Mouse (Mus musculus) hindbrain, embryonic 14.5 days (tissue): ENCODE results near the gene Prkn. TPM values are rescaled to one million over a fixed set of nuclear protein-coding genes. Genes with fewer than 3 reads are reported as not detected.

Source experiments
- ATAC-seq: fragments of 200-750 bp; cut with Nextera tagmentation; 2 replicates; pipeline ENCODE4 v1.8.0; 2017; ENCODE audit warnings: moderate number of reproducible peaks, mild to moderate bottlenecking, moderate TSS enrichment, moderate library complexity; ENCODE audit not compliant: low FRiP score
- DNase-seq: peaks from one replicate; pipeline ENCODE4 v3.0.0-alpha.2; 2015; ENCODE audit warnings: low spot score
- H3K27ac ChIP-seq: fragments of 300-500 bp; sonication (generic); 2 replicates; pipeline ENCODE4 v1.5.1; 2014; ENCODE audit warnings: mild to moderate bottlenecking, moderate library complexity
- H3K27me3 ChIP-seq: fragments of 300-500 bp; sonication (generic); 2 replicates; pipeline ENCODE4 v1.6.1; 2014; ENCODE audit warnings: mild to moderate bottlenecking, low read length, mixed read lengths; ENCODE audit not compliant: control insufficient read depth, insufficient read depth
- H3K36me3 ChIP-seq: fragments of 300-500 bp; sonication (generic); replicated peaks from 2 replicates; pipeline ENCODE4 v1.6.1; 2014; ENCODE audit not compliant: control insufficient read depth, insufficient read depth
- H3K4me1 ChIP-seq: fragments of 300-500 bp; sonication (generic); replicated peaks from 2 replicates; pipeline ENCODE4 v1.6.1; 2014; ENCODE audit warnings: antibody characterized with exemption, low read length, mixed read lengths; ENCODE audit not compliant: control insufficient read depth, insufficient read depth
- H3K4me2 ChIP-seq: fragments of 300-500 bp; sonication (generic); replicated peaks from 2 replicates; pipeline ENCODE4 v1.6.1; 2014; ENCODE audit warnings: mild to moderate bottlenecking, moderate library complexity
- H3K4me3 ChIP-seq: fragments of 300-500 bp; sonication (generic); replicated peaks from 2 replicates; pipeline ENCODE4 v1.5.1; 2014; ENCODE audit warnings: mild to moderate bottlenecking, low read length
- H3K9ac ChIP-seq: fragments of 300-500 bp; sonication (generic); 2 replicates; pipeline ENCODE4 v1.6.1; 2014
- H3K9me3 ChIP-seq: fragments of 300-500 bp; sonication (generic); 2 replicates; pipeline ENCODE4 v1.6.1; 2016; ENCODE audit warnings: low read length; ENCODE audit not compliant: control insufficient read depth
- WGBS: fragments of 180-500 bp; shearing (Covaris S2); extraction: QIAGEN DNeasy Blood & Tissue Kit; methylation state at CpG from one replicate; pipeline ENCODE4 v1.1.7; 2014; 5-methylcytosine and 5-hydroxymethylcytosine counted together
- polyA plus RNA-seq: library from polyadenylated mRNA; unstranded; fragments of >200 nt; fragmentation: Nextera tagmentation; extraction: Ambion mirVana; gene quantifications from 2 replicates; pipeline ENCODE4 v1.2.1, GENCODE M21; 2014

Prkn gene
- polyA plus RNA-seq, 1 experiment from 2014 or later: 4.4 TPM

- no peak for ATAC-seq
- Histone ChIP-seq H3K4me2 (no peak overlapping the region), H3K9me3 (no peaks in the 10 kb centered on the region), H3K4me1 (no peaks in the 10 kb centered on the region), H3K27ac (no peak overlapping the region), H3K4me3 (no peak overlapping the region), H3K27me3 (no peaks in the 10 kb centered on the region), H3K9ac (no peak overlapping the region), H3K36me3 (no peaks in the 10 kb centered on the region)
- DNase-seq: no peak
- 82% methylated on average over 3 of the region's 3 CpGs for WGBS
These were observed 1210.8 kb downstream of the Prkn start for GRCm38 (mm10) chr17:12051031-12051430.

- Histone ChIP-seq H3K4me1 (no peaks in the 10 kb centered on the region), H3K36me3 (no peaks in the 10 kb centered on the region), H3K4me2 (no peak overlapping the region), H3K27me3 (no peaks in the 10 kb centered on the region), H3K27ac (no peak overlapping the region), H3K9me3 (no peaks in the 10 kb centered on the region), H3K4me3 (no peak overlapping the region), H3K9ac (no peak overlapping the region)
- ATAC-seq: no peak
- DNase-seq: no peak
- WGBS: 91% methylated on average over 12 of the region's 12 CpGs
These were observed 1212.5 kb downstream of the Prkn start for GRCm38 (mm10) chr17:12052651-12053050.

GRCm38 (mm10) chr17:12059041-12059440, 1218.9 kb downstream of the Prkn start:
- H3K27ac ChIP-seq: no peak overlapping the region
- no peak overlapping the region for H3K9ac ChIP-seq
- no peak for ATAC-seq
- no peak overlapping the region for H3K4me2 ChIP-seq
- no peak overlapping the region for H3K4me3 ChIP-seq
- no peaks in the 10 kb centered on the region for H3K27me3 ChIP-seq
- H3K36me3 ChIP-seq: no peaks in the 10 kb centered on the region
- no peak for DNase-seq
- WGBS: 91% methylated on average over 6 of the region's 6 CpGs
- no peaks in the 10 kb centered on the region for H3K9me3 ChIP-seq
- H3K4me1 ChIP-seq: no peaks in the 10 kb centered on the region

GRCm38 (mm10) chr17:12061381-12061780, 1221.2 kb downstream of the Prkn start:
- H3K27me3 ChIP-seq: no peaks in the 10 kb centered on the region
- no peak overlapping the region for H3K27ac ChIP-seq
- no peaks in the 10 kb centered on the region for H3K4me1 ChIP-seq
- no peak for ATAC-seq
- no peaks in the 10 kb centered on the region for H3K9me3 ChIP-seq
- DNase-seq: no peak
- no peak overlapping the region for H3K9ac ChIP-seq
- 92% methylated on average over 10 of the region's 10 CpGs for WGBS
- H3K36me3 ChIP-seq: no peaks in the 10 kb centered on the region
- H3K4me3 ChIP-seq: no peak overlapping the region
- no peak overlapping the region for H3K4me2 ChIP-seq

GRCm38 (mm10) chr17:12062861-12063260, 1222.7 kb downstream of the Prkn start:
- no peaks in the 10 kb centered on the region for H3K27me3 ChIP-seq
- no peak overlapping the region for H3K4me2 ChIP-seq
- DNase-seq (no peak), ATAC-seq (no peak)
- no peak overlapping the region for H3K27ac ChIP-seq
- no peak overlapping the region for H3K4me3 ChIP-seq
- no peak overlapping the region for H3K9ac ChIP-seq
- WGBS: 57% methylated on average over 3 of the region's 3 CpGs
- H3K36me3 ChIP-seq: no peaks in the 10 kb centered on the region
- no peaks in the 10 kb centered on the region for H3K9me3 ChIP-seq
- no peaks in the 10 kb centered on the region for H3K4me1 ChIP-seq

- no peak overlapping the region for H3K4me2 ChIP-seq
- H3K36me3 ChIP-seq: no peaks in the 10 kb centered on the region
- 97% methylated on average over 7 of the region's 7 CpGs for WGBS
- no peaks in the 10 kb centered on the region for H3K4me1 ChIP-seq
- no peaks in the 10 kb centered on the region for H3K27me3 ChIP-seq
- DNase-seq: no peak
- ATAC-seq: no peak
- H3K9me3 ChIP-seq: no peaks in the 10 kb centered on the region
- H3K9ac ChIP-seq: no peak overlapping the region
- no peak overlapping the region for H3K4me3 ChIP-seq
- H3K27ac ChIP-seq: no peak overlapping the region
These were observed 1223.3 kb downstream of the Prkn start for GRCm38 (mm10) chr17:12063533-12063932.

- Histone ChIP-seq H3K4me2 (no peak overlapping the region), H3K4me3 (no peak overlapping the region), H3K36me3 (no peaks in the 10 kb centered on the region), H3K27ac (no peak overlapping the region), H3K9me3 (no peaks in the 10 kb centered on the region), H3K27me3 (no peaks in the 10 kb centered on the region), H3K9ac (no peak overlapping the region), H3K4me1 (no peaks in the 10 kb centered on the region)
- ATAC-seq: no peak
- WGBS: 73% methylated on average over 10 of the region's 10 CpGs
- no peak for DNase-seq
These were observed 1225.9 kb downstream of the Prkn start for GRCm38 (mm10) chr17:12066054-12066453.

GRCm38 (mm10) chr17:12076816-12077215, 1236.6 kb downstream of the Prkn start:
- H3K36me3 ChIP-seq: no peaks in the 10 kb centered on the region
- no peak overlapping the region for H3K4me3 ChIP-seq
- ATAC-seq (no peak), DNase-seq (no peak)
- H3K27me3 ChIP-seq: no peaks in the 10 kb centered on the region
- H3K4me2 ChIP-seq: no peak overlapping the region
- H3K27ac ChIP-seq: no peak overlapping the region
- 36% methylated on average over 2 of the region's 2 CpGs for WGBS
- H3K9me3 ChIP-seq: no peaks in the 10 kb centered on the region
- H3K4me1 ChIP-seq: no peaks in the 10 kb centered on the region
- no peak overlapping the region for H3K9ac ChIP-seq

GRCm38 (mm10) chr17:12080656-12081495, 1240.7 kb downstream of the Prkn start:
- Histone ChIP-seq H3K4me1 (no peaks in the 10 kb centered on the region), H3K9ac (no peak overlapping the region), H3K27ac (no peak overlapping the region), H3K27me3 (no peaks in the 10 kb centered on the region), H3K4me3 (no peak overlapping the region), H3K9me3 (no peaks in the 10 kb centered on the region), H3K36me3 (no peaks in the 10 kb centered on the region), H3K4me2 (no peak overlapping the region)
- ATAC-seq (no peak), DNase-seq (no peak)
- 58% methylated on average over 20 of the region's 20 CpGs for WGBS

- H3K4me1 ChIP-seq: no peaks in the 10 kb centered on the region
- no peaks in the 10 kb centered on the region for H3K36me3 ChIP-seq
- H3K4me2 ChIP-seq: no peak overlapping the region
- no peaks in the 10 kb centered on the region for H3K27me3 ChIP-seq
- H3K4me3 ChIP-seq: no peak overlapping the region
- H3K9me3 ChIP-seq: no peaks in the 10 kb centered on the region
- no peak for DNase-seq
- 91% methylated on average over 5 of the region's 5 CpGs for WGBS
- no peak overlapping the region for H3K27ac ChIP-seq
- ATAC-seq: no peak
- H3K9ac ChIP-seq: no peak overlapping the region
These were observed 1242.0 kb downstream of the Prkn start for GRCm38 (mm10) chr17:12082201-12082600.
